Mouse (Mus musculus): ENCODE measurements around the gene 6330409D20Rik. TPM values are rescaled to one million over a fixed set of nuclear protein-coding genes. Genes with fewer than 3 reads are reported as not detected.

6330409D20Rik gene
- polyA plus RNA-seq, 1 experiment, result 7.7 TPM

DNA sequence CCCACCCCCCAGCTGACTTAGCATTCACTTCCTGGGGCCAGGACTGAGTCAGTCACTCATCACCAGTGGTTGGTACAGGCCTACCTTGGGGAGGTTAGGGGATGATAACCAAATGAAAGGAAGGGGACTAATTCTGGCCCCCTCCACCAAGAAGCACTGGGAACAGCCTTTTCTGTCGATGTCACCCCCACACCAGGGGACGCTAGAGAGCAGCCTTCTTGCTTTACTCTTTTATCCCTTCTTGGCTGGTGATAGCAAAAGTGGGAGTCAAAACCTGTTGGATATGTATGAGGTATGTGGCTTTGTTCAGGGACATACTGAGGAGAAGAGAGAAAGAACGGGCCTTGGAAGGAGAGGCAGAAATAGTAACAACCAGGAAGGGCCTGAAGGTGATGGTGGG lies 22.5 kb upstream of the 6330409D20Rik start:
- no peak for DNase-seq
- H3K27me3 ChIP-seq (ENCODE audit: control insufficient read depth, insufficient read depth, low read length), result no peaks in the 10 kb centered on the region
- WGBS, result 78% methylated on average over 3 of the region's 3 CpGs
- peaks cover 19% of the 10 kb centered on the region for H3K4me1 ChIP-seq (ENCODE audit: control insufficient read depth, insufficient read depth, low read length)
- TF ChIP-seq CTCF (IDR thresholded peaks at IDR 0.05; ENCODE audit: borderline replicate concordance, insufficient read depth, low read depth, low read length) (no peak), POLR2A (IDR thresholded peaks at IDR 0.05; ENCODE audit: borderline replicate concordance, insufficient read depth, low read length) (no peak)
- H3K4me3 ChIP-seq (replicated peaks; ENCODE audit: insufficient read depth, low read depth, low read length), result no peak overlapping the region
- no peak overlapping the region for H3K27ac ChIP-seq (ENCODE audit: insufficient read depth, low read length)

DNA sequence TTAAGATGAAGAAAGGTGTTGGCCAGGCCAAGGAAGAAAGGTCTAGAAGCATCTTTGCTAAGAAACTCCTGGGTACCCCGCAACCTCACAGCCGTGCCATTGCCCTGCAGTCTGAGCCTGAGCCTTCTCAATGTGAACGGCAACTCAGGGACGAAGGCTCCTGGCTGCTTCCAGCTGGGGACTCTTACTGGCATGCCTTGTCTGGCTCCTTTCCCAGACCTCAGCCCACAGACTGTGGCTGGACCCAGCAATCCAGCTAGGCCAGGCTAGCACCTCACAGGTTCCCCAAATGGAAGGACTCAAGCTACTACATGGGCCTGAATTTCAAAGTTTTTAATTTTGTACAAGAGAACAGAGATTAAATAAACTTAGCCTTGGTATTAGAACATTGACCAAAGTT lies 21.0 kb upstream of the 6330409D20Rik start:
- 41% methylated on average over 4 of the region's 4 CpGs for WGBS
- no peak for TF ChIP-seq POLR2A (IDR thresholded peaks at IDR 0.05; ENCODE audit: borderline replicate concordance, insufficient read depth, low read length)
- TF ChIP-seq CTCF (IDR thresholded peaks at IDR 0.05; ENCODE audit: borderline replicate concordance, insufficient read depth, low read depth, low read length), result no peak
- Histone ChIP-seq H3K4me3 (replicated peaks; ENCODE audit: insufficient read depth, low read depth, low read length) (no peak overlapping the region), H3K27ac (ENCODE audit: insufficient read depth, low read length) (no peak overlapping the region), H3K27me3 (ENCODE audit: control insufficient read depth, insufficient read depth, low read length) (no peaks in the 10 kb centered on the region), H3K4me1 (ENCODE audit: control insufficient read depth, insufficient read depth, low read length) (peaks cover 14% of the 10 kb centered on the region)
- DNase-seq, result no peak

DNA sequence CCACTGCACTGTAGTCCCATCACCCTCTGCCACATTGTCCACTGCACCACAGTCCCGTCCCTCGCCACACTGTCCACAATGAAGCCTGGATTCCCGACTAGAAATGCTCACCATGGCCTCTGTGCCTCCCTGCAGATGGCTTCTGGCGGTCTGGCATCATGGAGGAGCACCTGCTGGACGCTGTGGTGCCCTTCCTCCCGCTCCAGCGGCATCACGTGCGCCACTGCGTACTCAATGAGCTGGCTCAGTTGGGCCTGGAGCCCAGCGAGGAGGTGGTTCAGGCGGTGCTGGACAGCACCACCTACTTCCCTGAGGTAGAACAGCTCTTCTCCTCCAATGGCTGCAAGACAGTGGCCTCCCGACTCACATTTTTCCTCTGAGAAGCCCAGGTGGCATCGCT lies 20.5 kb upstream of the 6330409D20Rik start:
- no peak for TF ChIP-seq POLR2A (IDR thresholded peaks at IDR 0.05; ENCODE audit: borderline replicate concordance, insufficient read depth, low read length)
- TF ChIP-seq CTCF (IDR thresholded peaks at IDR 0.05; ENCODE audit: borderline replicate concordance, insufficient read depth, low read depth, low read length), result no peak
- DNase-seq, result no peak
- Histone ChIP-seq H3K4me1 (ENCODE audit: control insufficient read depth, insufficient read depth, low read length) (peaks cover 14% of the 10 kb centered on the region), H3K27ac (ENCODE audit: insufficient read depth, low read length) (no peak overlapping the region), H3K4me3 (replicated peaks; ENCODE audit: insufficient read depth, low read depth, low read length) (no peak overlapping the region), H3K27me3 (ENCODE audit: control insufficient read depth, insufficient read depth, low read length) (no peaks in the 10 kb centered on the region)
- WGBS, result 38% methylated on average over 14 of the region's 14 CpGs

DNA sequence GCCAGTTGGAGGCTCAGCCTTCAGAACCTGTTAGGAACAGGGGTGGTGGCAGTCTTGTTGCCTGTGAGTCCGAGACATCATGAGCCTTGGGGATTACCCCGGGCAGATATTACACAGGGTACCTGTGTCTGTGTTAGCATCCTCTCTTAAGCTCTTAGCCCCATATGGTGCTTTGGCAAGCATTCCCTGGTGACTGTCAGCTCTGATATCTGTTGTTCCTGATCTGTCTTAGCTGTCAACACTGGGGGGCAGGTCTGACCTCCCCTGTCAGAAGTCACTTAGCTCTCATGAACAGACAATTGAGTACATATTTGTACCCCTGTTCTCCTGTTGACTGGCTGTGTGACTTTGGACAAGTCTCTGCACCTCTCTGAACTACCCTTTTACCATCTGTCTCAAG lies 18.2 kb upstream of the 6330409D20Rik start:
- TF ChIP-seq POLR2A (IDR thresholded peaks at IDR 0.05; ENCODE audit: borderline replicate concordance, insufficient read depth, low read length) (no peak), CTCF (IDR thresholded peaks at IDR 0.05; ENCODE audit: borderline replicate concordance, insufficient read depth, low read depth, low read length) (no peak)
- Histone ChIP-seq H3K4me1 (ENCODE audit: control insufficient read depth, insufficient read depth, low read length) (peaks cover 14% of the 10 kb centered on the region), H3K4me3 (replicated peaks; ENCODE audit: insufficient read depth, low read depth, low read length) (no peak overlapping the region), H3K27ac (ENCODE audit: insufficient read depth, low read length) (no peak overlapping the region), H3K27me3 (ENCODE audit: control insufficient read depth, insufficient read depth, low read length) (no peaks in the 10 kb centered on the region)
- WGBS, result 10% methylated on average over 2 of the region's 2 CpGs
- no peak for DNase-seq

GRCm38 (mm10) chr2:32758503-32758902 lies 17.7 kb upstream of the 6330409D20Rik start:
- TF ChIP-seq POLR2A (IDR thresholded peaks at IDR 0.05; ENCODE audit: borderline replicate concordance, insufficient read depth, low read length), result no peak
- no peak for TF ChIP-seq CTCF (IDR thresholded peaks at IDR 0.05; ENCODE audit: borderline replicate concordance, insufficient read depth, low read depth, low read length)
- 51% methylated on average over 8 of the region's 8 CpGs for WGBS
- DNase-seq, result no peak
- Histone ChIP-seq H3K4me1 (ENCODE audit: control insufficient read depth, insufficient read depth, low read length) (peaks cover 14% of the 10 kb centered on the region), H3K27me3 (ENCODE audit: control insufficient read depth, insufficient read depth, low read length) (no peaks in the 10 kb centered on the region), H3K27ac (ENCODE audit: insufficient read depth, low read length) (no peak overlapping the region), H3K4me3 (replicated peaks; ENCODE audit: insufficient read depth, low read depth, low read length) (no peak overlapping the region)

DNA sequence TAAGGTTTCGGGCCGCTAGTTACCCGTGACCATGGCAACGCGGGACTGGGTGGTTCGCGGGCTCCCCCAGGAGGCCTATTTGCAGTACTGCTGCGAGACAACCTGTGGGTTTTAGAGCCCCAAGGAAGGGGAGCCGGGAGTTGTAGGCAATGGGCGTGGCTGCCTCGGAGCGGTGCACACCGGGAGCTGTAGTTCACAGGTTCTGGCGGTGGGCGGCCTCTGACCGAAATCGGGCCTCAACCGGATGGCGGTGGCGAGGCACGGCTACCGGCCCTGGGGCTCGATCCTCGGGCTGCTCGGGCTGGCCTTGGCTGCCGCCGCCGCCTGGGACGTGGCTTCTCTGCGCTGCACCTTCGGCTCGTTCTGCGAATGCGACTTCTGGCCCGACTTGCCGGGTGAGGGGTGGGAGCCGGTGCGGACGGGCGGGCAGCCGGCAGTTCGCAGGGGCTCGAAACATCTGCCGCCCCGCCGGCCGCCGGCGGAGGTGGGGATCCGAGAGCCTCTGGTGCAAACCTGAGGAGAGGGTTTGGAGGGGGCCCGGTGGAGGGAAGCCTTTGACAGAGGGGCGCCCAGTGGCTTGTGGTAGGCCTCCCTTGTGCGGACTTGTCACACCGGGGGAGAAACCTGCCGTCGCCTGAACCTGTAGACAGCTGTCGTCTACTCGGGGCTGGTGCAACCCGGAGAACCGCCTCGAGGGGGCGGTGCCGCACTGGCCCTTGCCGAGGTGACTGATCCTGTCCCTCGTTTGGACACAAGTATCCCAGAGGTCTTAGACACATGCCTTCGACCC lies 16.4 kb upstream of the 6330409D20Rik start, which contains the start of gene Tor2a:
Gene Tor2a (plus strand): TSS at position 179 of the 790 bp plus-strand sequence.
- TF ChIP-seq POLR2A (IDR thresholded peaks at IDR 0.05; ENCODE audit: borderline replicate concordance, insufficient read depth, low read length) (no peak), CTCF (IDR thresholded peaks at IDR 0.05; ENCODE audit: borderline replicate concordance, insufficient read depth, low read depth, low read length) (peak; percentile 93)
- WGBS, result under 1% methylated on average over 66 of the region's 66 CpGs

DNA sequence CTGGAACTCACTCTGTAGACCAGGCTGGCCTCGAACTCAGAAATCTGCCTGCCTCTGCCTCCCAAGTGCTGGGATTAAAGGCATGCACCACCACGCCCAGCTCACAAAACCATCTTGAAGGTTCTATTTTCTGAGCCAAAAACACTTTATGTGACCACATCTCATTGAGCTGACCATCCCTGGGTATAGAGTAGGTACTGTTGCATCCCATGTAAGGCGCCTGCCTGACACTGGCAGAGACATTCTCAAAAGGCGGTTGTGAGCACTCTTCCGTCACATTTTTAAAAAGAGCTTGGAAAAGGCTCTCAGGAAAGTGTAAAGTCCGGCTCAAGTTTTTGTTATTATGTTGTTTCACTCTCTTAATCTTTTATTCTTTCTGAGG lies 15.8 kb upstream of the 6330409D20Rik start:
- 32% methylated on average over 6 of the region's 6 CpGs for WGBS
- Histone ChIP-seq H3K4me1 (ENCODE audit: control insufficient read depth, insufficient read depth, low read length) (peaks cover 14% of the 10 kb centered on the region), H3K27me3 (ENCODE audit: control insufficient read depth, insufficient read depth, low read length) (no peaks in the 10 kb centered on the region), H3K27ac (ENCODE audit: insufficient read depth, low read length) (no peak overlapping the region), H3K4me3 (replicated peaks; ENCODE audit: insufficient read depth, low read depth, low read length) (no peak overlapping the region)
- no peak for DNase-seq
- TF ChIP-seq CTCF (IDR thresholded peaks at IDR 0.05; ENCODE audit: borderline replicate concordance, insufficient read depth, low read depth, low read length), result no peak
- TF ChIP-seq POLR2A (IDR thresholded peaks at IDR 0.05; ENCODE audit: borderline replicate concordance, insufficient read depth, low read length), result no peak

More for the DNA sequence above, 16.4 kb upstream of the 6330409D20Rik start, which contains the start of gene Tor2a:
- Histone ChIP-seq H3K4me3 (replicated peaks; ENCODE audit: insufficient read depth, low read depth, low read length) (peak within 1 kb of the TSS; percentile 73), H3K27me3 (ENCODE audit: control insufficient read depth, insufficient read depth, low read length) (no peaks in the 10 kb centered on the region), H3K27ac (ENCODE audit: insufficient read depth, low read length) (peak within 1 kb of the TSS; percentile 76), H3K4me1 (ENCODE audit: control insufficient read depth, insufficient read depth, low read length) (peaks cover 14% of the 10 kb centered on the region)
- peak; percentile 96 to 97 for DNase-seq

- no peak for DNase-seq
- Histone ChIP-seq H3K4me3 (replicated peaks; ENCODE audit: insufficient read depth, low read depth, low read length) (no peak overlapping the region), H3K27ac (ENCODE audit: insufficient read depth, low read length) (no peak overlapping the region), H3K27me3 (ENCODE audit: control insufficient read depth, insufficient read depth, low read length) (no peaks in the 10 kb centered on the region), H3K4me1 (ENCODE audit: control insufficient read depth, insufficient read depth, low read length) (no peaks in the 10 kb centered on the region)
- 74% methylated on average over 10 of the region's 10 CpGs for WGBS
- no peak for TF ChIP-seq CTCF (IDR thresholded peaks at IDR 0.05; ENCODE audit: borderline replicate concordance, insufficient read depth, low read depth, low read length)
- TF ChIP-seq POLR2A (IDR thresholded peaks at IDR 0.05; ENCODE audit: borderline replicate concordance, insufficient read depth, low read length), result no peak
Observed at GRCm38 (mm10) chr2:32752181-32752580, 11.4 kb upstream of the 6330409D20Rik start.

Measured in cerebellum, adult 2 months (tissue).